Mouse (Mus musculus): ENCODE measurements around the gene Cnn2. TPM values are rescaled to one million over a fixed set of nuclear protein-coding genes. Genes with fewer than 3 reads are reported as not detected.

The Cnn2 gene
- polyA plus RNA-seq, 1 experiment from 2014 or later, result 320 TPM

Other genes with a start within 250 kb of the Cnn2 start
- gene Polrmt, start 242.0 kb upstream of the Cnn2 start, polyA plus RNA-seq (2014; fragmentation: Nextera tagmentation; extraction: Ambion mirVana), result 37.9 and 40.1 TPM in 2 replicates
- 0.26 and 0.42 TPM in 2 replicates for gene Fgf22, start 233.5 kb upstream of the Cnn2 start, polyA plus RNA-seq (2014; fragmentation: Nextera tagmentation; extraction: Ambion mirVana)
- 80.3 and 90.3 TPM in 2 replicates for gene Rnf126, start 221.6 kb upstream of the Cnn2 start, polyA plus RNA-seq (2014; fragmentation: Nextera tagmentation; extraction: Ambion mirVana)
- 10.1 and 11.1 TPM in 2 replicates for gene Fstl3, start 211.3 kb upstream of the Cnn2 start, polyA plus RNA-seq (2014; fragmentation: Nextera tagmentation; extraction: Ambion mirVana)
- gene Prss57, start 197.6 kb upstream of the Cnn2 start, polyA plus RNA-seq (2014; fragmentation: Nextera tagmentation; extraction: Ambion mirVana), result 0.45 TPM in 1 of 2 replicates, not detected in the other
- 63.4 and 66.2 TPM in 2 replicates for gene Palm, start 195.0 kb upstream of the Cnn2 start, polyA plus RNA-seq (2014; fragmentation: Nextera tagmentation; extraction: Ambion mirVana)
- 78.3 and 87.9 TPM in 2 replicates for gene Misp, start 167.6 kb upstream of the Cnn2 start, polyA plus RNA-seq (2014; fragmentation: Nextera tagmentation; extraction: Ambion mirVana)
- 286 and 291 TPM in 2 replicates for gene Ptbp1, start 134.2 kb upstream of the Cnn2 start, polyA plus RNA-seq (2014; fragmentation: Nextera tagmentation; extraction: Ambion mirVana)
- 5.2 and 5.9 TPM in 2 replicates for gene Prtn3, start 114.1 kb upstream of the Cnn2 start, polyA plus RNA-seq (2014; fragmentation: Nextera tagmentation; extraction: Ambion mirVana)
- 38.8 and 46.4 TPM in 2 replicates for gene Plppr3, start 114.0 kb upstream of the Cnn2 start, polyA plus RNA-seq (2014; fragmentation: Nextera tagmentation; extraction: Ambion mirVana)
- gene Elane, start 102.3 kb upstream of the Cnn2 start, polyA plus RNA-seq (2014; fragmentation: Nextera tagmentation; extraction: Ambion mirVana), result 0.55 TPM in 1 of 2 replicates, not detected in the other
- gene Cfd, start 97.7 kb upstream of the Cnn2 start, polyA plus RNA-seq (2014; fragmentation: Nextera tagmentation; extraction: Ambion mirVana), result not detected in 2 replicates
- gene Med16, start 79.7 kb upstream of the Cnn2 start, polyA plus RNA-seq (2014; fragmentation: Nextera tagmentation; extraction: Ambion mirVana), result 42.0 and 46.3 TPM in 2 replicates
- not detected in 2 replicates for gene Gm26602, start 77.7 kb upstream of the Cnn2 start, polyA plus RNA-seq (2014; fragmentation: Nextera tagmentation; extraction: Ambion mirVana)
- 0.46 and 0.51 TPM in 2 replicates for gene Kiss1r, start 71.6 kb upstream of the Cnn2 start, polyA plus RNA-seq (2014; fragmentation: Nextera tagmentation; extraction: Ambion mirVana)
- gene R3hdm4, start 67.4 kb upstream of the Cnn2 start, polyA plus RNA-seq (2014; fragmentation: Nextera tagmentation; extraction: Ambion mirVana), result 122 and 126 TPM in 2 replicates
- gene Arid3a, start 61.5 kb upstream of the Cnn2 start, polyA plus RNA-seq (2014; fragmentation: Nextera tagmentation; extraction: Ambion mirVana), result 12.7 and 14.4 TPM in 2 replicates
- 126 and 134 TPM in 2 replicates for gene Wdr18, start 28.4 kb upstream of the Cnn2 start, polyA plus RNA-seq (2014; fragmentation: Nextera tagmentation; extraction: Ambion mirVana)
- gene Grin3b, start 17.9 kb upstream of the Cnn2 start, polyA plus RNA-seq (2014; fragmentation: Nextera tagmentation; extraction: Ambion mirVana), result 0.23 and 0.28 TPM in 2 replicates
- gene Tmem259, start 4.3 kb upstream of the Cnn2 start, polyA plus RNA-seq (2014; fragmentation: Nextera tagmentation; extraction: Ambion mirVana), result 14.4 and 17.5 TPM in 2 replicates
- gene Abca7, start 7.9 kb downstream of the Cnn2 start, polyA plus RNA-seq (2014; fragmentation: Nextera tagmentation; extraction: Ambion mirVana), result 3.7 and 3.8 TPM in 2 replicates
- 6.8 and 8.0 TPM in 2 replicates for gene Arhgap45, start 28.1 kb downstream of the Cnn2 start, polyA plus RNA-seq (2014; fragmentation: Nextera tagmentation; extraction: Ambion mirVana)
- gene Polr2e, start 51.2 kb downstream of the Cnn2 start, polyA plus RNA-seq (2014; fragmentation: Nextera tagmentation; extraction: Ambion mirVana), result 255 and 274 TPM in 2 replicates
- gene Gpx4, start 58.6 kb downstream of the Cnn2 start, polyA plus RNA-seq (2014; fragmentation: Nextera tagmentation; extraction: Ambion mirVana), result 607 and 623 TPM in 2 replicates
- 14.1 TPM in 2 replicates for gene Sbno2, start 117.0 kb downstream of the Cnn2 start, polyA plus RNA-seq (2014; fragmentation: Nextera tagmentation; extraction: Ambion mirVana)
- 27.0 and 27.5 TPM in 2 replicates for gene Stk11, start 127.2 kb downstream of the Cnn2 start, polyA plus RNA-seq (2014; fragmentation: Nextera tagmentation; extraction: Ambion mirVana)
- gene Atp5d, start 150.0 kb downstream of the Cnn2 start, polyA plus RNA-seq (2014; fragmentation: Nextera tagmentation; extraction: Ambion mirVana), result 590 and 627 TPM in 2 replicates
- gene Cbarp, start 152.3 kb downstream of the Cnn2 start, polyA plus RNA-seq (2014; fragmentation: Nextera tagmentation; extraction: Ambion mirVana), result 7.1 and 8.5 TPM in 2 replicates
- 25.5 and 28.9 TPM in 2 replicates for gene Midn, start 159.7 kb downstream of the Cnn2 start, polyA plus RNA-seq (2014; fragmentation: Nextera tagmentation; extraction: Ambion mirVana)
- 76.4 and 81.6 TPM in 2 replicates for gene Cirbp, start 177.4 kb downstream of the Cnn2 start, polyA plus RNA-seq (2014; fragmentation: Nextera tagmentation; extraction: Ambion mirVana)
- gene 1600002K03Rik, start 184.4 kb downstream of the Cnn2 start, polyA plus RNA-seq (2014; fragmentation: Nextera tagmentation; extraction: Ambion mirVana), result 15.8 and 16.7 TPM in 2 replicates
- gene Efna2, start 190.9 kb downstream of the Cnn2 start, polyA plus RNA-seq (2014; fragmentation: Nextera tagmentation; extraction: Ambion mirVana), result 10.2 and 12.2 TPM in 2 replicates
- gene Mum1, start 237.8 kb downstream of the Cnn2 start, polyA plus RNA-seq (2014; fragmentation: Nextera tagmentation; extraction: Ambion mirVana), result 61.3 and 66.5 TPM in 2 replicates